Mouse (Mus musculus) inflammation-experienced regulatory T-cells, adult 16 weeks (primary cell): ENCODE results near the gene Ppfibp2. TPM values are rescaled to one million over a fixed set of nuclear protein-coding genes. Genes with fewer than 3 reads are reported as not detected.

Experiments used
- polyA plus RNA-seq: library from polyadenylated mRNA; unstranded; fragments of 100-300 nt; shearing (Covaris generic); gene quantifications from one replicate; pipeline ENCODE4 v1.2.1, GENCODE M21; 2017

The Ppfibp2 gene
- polyA plus RNA-seq, result 2.0 TPM

GRCm38 (mm10) chr7:107594857-107595402, at the start of gene Ppfibp2:
Gene Ppfibp2, plus strand, starts transcription at chr7:107595207.

GRCm38 (mm10) chr7:107567261-107567671, 27.7 kb upstream of the Ppfibp2 start, which contains the start of gene Olfml1:
Gene Olfml1, plus strand, starts transcription at chr7:107567446.

GRCm38 (mm10) chr7:107625061-107625460, 30.1 kb downstream of the Ppfibp2 start, which contains the start of gene 5330417H12Rik:
Gene 5330417H12Rik, minus strand, starts transcription at chr7:107625161.

DNA sequence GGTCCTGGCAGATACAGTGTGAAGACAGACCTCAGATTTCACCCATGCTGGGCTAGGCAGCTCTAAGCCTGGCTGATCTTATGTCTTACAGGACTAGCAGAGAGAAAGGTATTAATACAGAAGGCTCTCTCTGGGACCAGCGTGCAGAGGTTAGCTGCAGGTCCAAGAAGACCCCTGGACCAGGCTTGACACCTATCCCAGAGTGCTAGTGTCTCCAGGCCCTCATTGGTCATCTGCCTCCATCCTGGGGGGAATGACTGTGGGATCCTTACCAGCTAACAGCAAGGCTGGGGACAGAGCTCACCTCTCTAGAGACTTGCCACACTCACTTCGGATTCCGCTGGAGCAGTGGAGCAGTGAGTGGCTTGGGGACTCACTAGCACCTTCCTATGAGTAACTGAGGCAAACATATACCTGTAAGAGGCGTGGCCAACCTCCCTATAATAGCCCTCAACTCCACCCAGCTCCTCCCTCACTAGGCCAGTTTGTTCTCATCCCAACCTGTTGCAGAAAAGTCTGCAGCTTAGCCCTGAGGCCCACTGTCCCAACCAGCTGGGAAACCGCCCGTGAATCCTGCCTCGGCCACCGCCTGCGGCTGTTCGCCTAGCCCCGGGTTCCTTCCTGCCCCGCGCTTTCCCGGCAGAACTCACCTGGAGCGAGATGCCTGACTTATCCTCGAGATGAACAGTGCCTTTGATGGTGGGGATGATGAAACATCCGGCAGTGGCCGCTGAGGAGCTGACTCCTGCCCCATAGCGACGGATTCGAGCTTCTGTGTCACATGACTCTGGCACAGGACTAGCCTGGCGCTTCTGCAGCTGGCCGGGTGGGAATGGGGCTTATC, 162.5 kb downstream of the Ppfibp2 start, which contains the start of gene Cyb5r2:
Gene Cyb5r2 (minus strand): TSS at position 725 of the 844 bp plus-strand sequence.

Other genes with a start within 250 kb of the Ppfibp2 start
- gene Syt9, start 224.5 kb upstream of the Ppfibp2 start, polyA plus RNA-seq, result not detected
- gene Olfml1, start 27.8 kb upstream of the Ppfibp2 start, polyA plus RNA-seq, result not detected
- not detected for gene 5330417H12Rik, start 30.0 kb downstream of the Ppfibp2 start, polyA plus RNA-seq
- not detected for gene Cyb5r2, start 162.8 kb downstream of the Ppfibp2 start, polyA plus RNA-seq
- gene Ovch2, start 206.0 kb downstream of the Ppfibp2 start, polyA plus RNA-seq, result not detected
- not detected for gene Olfr467, start 217.1 kb downstream of the Ppfibp2 start, polyA plus RNA-seq
- not detected for gene Olfr469, start 230.3 kb downstream of the Ppfibp2 start, polyA plus RNA-seq